Mouse (Mus musculus) lung, postnatal 36 days (tissue): ENCODE measurements around the gene Adra1d.

Experiments
- DNase-seq: peaks from one replicate; pipeline ENCODE4 v3.0.0; 2022; ENCODE audit warnings: mixed read lengths

Gene Adra1d

GRCm38 (mm10) chr2:131561891-131562585 is at the start of gene Adra1d:
TSS of gene Adra1d (minus strand) at chr2:131562283.
- no peak for DNase-seq

DNA sequence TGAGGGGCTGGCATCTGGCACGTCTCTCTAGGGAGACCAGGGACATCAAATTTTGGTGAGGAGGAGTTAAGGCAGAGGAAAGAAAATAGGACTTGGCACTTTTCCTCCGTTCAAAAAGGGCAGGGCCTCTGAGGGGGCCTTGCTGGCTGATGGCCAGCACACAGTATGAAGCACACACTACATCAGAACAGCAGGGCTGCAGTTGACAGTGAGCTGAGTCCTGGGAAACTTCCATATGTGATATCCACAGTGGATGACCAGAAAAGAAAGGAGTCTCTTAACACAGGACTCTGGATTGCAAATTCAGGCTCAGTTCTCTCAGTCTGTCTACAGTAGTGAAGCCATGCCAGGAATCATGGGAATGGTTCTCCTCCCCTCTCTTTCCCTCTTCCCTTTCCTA is 39.8 kb upstream of the Adra1d start:
- no peak for DNase-seq

- no peak for DNase-seq
These were observed 32.8 kb upstream of the Adra1d start for GRCm38 (mm10) chr2:131594871-131595270.

GRCm38 (mm10) chr2:131587521-131587920 is 25.4 kb upstream of the Adra1d start:
- no peak for DNase-seq

- no peak for DNase-seq
These were observed 19.4 kb upstream of the Adra1d start for GRCm38 (mm10) chr2:131581506-131581905.

GRCm38 (mm10) chr2:131562586-131563122 is 571 bp upstream of the Adra1d start:
- DNase-seq = peak; percentile 61

GRCm38 (mm10) chr2:131561344-131561870 is 676 bp downstream of the Adra1d start:
- DNase-seq = no peak

DNA sequence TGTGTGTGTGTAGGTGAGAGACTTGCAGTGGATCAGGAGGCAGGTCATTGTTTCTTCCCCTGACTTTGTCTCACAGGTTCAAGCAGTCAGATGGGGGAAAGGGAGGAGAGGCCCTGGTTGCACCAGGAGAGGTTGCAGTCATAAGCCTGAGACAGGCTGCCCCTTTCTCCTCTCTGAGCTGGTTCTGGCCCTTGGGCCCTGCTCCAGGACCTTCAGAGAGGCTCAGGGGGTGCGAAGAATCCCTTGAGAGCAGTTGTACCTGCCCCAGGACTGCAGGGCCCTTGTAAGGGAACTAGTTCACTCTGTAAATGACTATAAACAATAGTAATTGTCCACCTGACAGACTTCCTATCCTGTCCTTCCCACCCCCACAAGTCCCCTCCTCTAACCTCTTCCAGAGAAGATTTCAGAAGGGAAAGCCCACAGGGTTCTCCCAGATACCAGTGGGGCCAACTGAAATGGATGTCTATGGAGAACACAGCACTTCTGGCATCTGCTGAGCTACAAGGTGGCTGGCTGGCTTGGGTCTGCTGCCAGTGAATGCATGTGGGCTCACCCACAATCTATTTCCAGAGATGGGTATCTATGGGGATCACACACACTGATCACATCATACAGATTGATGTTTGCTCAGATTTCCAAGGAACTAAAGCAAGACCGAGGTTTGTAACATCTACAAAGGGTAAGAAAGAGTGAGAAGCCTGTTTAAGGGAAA is 1.7 kb downstream of the Adra1d start:
- DNase-seq = no peak

DNA sequence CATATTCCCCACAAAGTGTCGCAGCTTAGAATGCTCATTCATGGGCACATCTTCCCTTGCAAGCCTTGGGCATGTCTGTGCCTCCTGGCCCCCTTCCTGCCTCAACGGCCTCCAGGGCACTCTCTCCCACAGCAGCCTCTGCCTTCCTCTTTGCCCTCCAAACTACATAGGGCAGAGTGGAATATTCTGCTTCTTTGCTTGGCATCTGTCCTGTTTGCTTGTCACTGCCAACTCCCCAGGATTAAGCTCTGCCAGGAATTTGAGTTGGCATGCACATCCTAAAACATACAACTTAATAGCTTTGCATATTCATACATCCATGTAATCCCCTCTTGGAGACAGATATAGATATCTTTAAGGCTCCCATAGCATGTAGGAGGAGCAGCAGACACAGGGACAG is 4.2 kb downstream of the Adra1d start:
- no peak for DNase-seq

GRCm38 (mm10) chr2:131552736-131553400 is 9.2 kb downstream of the Adra1d start:
- DNase-seq = no peak

DNA sequence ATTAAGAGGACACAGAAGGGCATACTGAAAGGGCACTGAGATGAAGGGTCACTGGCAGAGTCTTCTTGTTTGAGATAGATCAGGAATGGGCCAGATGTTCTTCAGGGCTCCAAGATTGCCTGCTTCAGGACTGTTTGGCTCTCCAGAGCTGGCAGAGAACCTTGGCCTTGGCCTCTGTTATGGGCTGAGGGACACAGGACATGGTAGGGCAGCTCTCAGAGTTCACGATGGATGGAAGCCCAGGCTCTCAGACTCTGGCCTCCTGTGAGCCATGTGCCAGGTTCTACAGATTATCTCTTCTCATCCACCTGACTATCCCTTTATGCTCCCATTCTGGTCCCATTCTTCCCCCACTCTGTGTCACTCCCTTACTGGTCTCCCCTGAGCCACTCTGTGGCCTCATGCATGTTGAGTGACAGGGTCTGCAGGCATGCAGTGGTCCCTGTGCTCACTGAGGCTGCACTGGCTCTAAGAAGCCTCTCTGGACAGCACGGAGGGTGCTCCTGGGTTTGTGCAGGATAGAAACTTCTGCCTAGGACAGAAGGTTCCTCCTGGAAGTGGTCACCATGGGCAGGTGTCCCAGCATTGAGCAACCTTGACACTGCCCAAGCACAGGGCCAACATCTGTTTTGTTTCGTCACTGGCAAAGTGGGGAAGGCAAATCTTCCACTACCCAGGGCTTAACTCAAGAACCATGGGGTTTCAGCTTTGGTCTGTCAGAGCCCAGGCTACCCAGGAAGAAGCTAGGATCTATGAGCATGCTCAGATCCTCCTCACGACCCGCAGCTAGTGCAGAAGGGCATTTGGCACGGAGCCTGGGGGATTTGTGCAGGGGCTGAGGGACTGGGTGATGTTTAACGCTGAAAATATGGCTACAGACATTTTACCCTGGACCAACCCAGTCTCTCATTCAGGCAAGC is 10.1 kb downstream of the Adra1d start:
- no peak for DNase-seq

GRCm38 (mm10) chr2:131550906-131551305 is 11.2 kb downstream of the Adra1d start:
- DNase-seq = peak; percentile 15

- DNase-seq = no peak
These were observed 11.6 kb downstream of the Adra1d start for GRCm38 (mm10) chr2:131550474-131550873.

DNA sequence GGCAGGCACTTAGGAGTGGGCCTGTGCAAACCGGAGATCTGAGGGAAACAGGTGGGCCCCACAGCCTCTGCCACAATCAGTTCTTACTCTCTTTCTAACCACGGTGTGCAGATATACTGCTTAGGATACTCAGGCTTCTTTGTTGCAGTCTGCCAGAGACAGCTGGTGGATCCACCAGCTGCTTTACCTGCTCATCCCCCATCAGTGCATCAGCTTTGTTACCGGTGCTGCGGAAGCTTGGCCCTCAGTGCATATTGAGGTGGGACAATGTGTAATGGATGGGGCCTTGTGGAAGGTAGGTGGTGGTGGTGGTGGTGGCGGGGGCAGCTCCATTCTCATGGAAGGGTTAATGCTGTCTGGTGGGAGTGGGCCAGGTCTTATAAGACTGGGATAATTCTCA is 13.0 kb downstream of the Adra1d start:
- DNase-seq = no peak

DNA sequence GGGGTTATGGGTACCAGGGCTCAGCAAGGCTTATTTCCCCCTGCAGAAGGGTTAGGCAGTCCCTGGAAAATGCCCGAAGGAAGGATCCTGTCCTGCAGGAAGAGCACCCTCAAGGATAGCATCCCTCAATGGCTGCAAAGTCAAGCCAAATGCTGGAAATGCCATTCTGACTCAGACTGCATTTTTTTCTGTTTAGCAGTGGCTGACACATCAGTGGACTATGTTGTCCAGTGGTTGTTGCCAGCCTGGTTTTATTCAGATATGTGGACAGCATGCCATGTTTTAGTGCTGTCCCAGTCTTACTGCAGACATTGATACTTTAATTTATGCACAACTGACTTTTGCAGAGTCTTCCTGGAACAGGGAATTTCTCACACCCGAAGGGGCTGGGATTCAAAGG is 13.8 kb downstream of the Adra1d start:
- DNase-seq = no peak

DNA sequence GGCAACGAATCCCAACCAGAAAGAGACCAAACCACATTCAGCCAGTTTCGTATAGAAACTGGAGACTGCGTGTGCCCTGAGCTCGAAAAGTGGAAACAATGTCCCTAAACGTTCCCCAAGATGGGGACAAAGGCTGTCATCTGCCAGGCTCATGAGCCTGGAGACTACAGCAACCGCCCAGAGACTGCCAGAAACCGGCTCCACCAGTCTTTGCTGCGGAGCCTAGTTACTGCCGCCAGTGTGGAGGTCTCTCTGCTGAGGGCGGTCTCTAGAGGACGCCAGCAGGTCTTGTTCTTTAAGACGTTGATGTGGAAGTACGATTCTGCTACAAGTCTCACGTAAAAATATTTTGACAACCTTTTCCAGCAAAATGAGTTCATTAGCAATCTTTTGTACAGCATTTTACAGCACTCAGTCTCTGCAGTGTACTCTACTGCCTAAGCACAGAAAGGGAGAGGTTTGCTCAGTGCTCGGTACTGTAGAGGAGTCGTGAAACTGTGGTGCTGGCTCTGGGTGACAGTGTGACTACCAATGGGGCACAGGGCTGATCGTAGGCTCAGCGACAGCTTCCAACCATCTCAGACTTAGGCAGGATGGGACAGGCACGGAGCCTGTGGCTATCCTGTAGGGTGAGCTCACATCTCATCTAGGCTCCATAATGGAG is 15.2 kb downstream of the Adra1d start:
- no peak for DNase-seq

DNA sequence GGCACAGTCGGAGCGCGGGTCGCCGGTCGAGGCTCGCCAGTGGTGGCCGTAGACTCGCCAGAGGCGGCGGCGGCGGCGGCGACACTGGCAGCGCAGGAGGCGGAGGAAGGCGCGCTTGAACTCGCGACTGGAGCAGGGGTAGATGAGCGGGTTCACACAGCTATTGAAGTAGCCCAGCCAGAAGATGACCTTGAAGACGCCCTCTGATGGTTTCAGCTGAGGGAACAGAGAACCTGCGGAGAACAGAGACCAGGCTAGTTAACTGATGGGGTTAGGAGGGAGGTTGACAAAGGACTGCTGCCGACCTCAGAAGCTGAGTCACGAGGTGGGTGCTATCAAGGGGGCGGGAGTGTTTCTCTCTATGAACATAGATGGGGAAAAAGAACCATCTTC is 15.8 kb downstream of the Adra1d start:
- DNase-seq = no peak

DNA sequence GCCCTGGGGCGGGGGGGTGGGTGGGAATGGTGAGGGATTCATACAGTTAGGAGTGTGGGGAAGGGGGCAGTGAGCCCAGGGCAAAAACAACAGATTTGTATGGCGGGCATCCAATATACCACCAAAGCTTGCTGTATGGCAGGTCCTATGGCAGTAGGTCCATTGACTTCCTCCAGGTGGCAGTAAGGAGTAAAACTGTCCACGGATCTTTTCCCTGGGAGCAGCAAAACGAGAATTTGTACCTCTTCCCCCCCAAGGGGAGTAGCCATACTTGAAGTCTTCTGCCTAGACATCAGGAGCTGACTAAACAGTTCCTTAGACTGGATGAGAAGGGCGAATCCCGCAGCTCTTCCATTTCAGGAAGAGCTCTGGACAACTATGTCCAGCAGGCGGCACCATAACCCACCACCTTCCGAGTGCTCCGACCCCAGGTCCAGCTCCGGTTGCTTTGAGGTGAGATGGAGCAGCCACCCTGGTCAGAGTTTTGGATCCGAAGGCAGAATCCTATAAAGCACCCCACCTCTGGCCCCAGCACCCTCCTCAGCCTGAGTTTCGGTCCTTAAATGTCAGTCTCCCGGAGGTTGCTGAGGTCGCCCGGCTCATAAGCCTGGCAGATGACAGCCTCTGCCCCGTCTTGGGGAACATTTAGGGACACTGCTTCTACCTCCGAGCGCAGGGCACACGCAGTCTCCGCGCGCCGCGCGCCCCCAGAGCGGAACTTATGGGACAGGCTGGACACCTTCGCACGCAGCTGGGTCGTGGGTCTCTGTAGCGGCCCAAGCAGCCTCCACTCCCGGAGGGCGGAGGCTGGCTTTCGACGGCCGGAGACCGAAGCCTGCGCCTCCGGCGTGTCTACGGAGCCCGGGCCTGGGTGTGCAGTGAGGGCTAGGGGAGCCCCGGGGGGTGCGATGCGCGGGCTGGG is 16.4 kb downstream of the Adra1d start:
- DNase-seq = peak; percentile 63

DNA sequence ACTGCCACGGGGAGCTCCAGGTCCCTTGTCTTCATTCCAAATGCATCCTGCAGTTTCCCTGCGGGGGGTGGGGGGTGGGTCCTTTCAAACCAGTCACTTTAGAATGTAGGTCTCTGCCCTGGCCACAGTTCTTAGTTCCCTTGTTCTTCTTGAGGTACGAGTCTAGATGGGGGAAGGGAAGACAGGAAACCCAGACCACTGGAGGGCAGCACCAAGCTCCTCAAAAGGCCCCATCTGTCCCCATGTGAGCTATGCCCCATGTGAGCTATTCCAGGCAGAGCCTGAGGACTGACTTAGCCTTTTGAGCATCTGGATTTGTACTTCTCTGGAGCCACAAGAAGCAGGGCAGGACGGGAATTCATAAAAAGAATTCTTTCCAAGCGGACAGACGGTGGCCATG is 19.6 kb downstream of the Adra1d start:
- DNase-seq = peak; percentile 16

GRCm38 (mm10) chr2:131541686-131542085 is 20.4 kb downstream of the Adra1d start:
- no peak for DNase-seq

DNA sequence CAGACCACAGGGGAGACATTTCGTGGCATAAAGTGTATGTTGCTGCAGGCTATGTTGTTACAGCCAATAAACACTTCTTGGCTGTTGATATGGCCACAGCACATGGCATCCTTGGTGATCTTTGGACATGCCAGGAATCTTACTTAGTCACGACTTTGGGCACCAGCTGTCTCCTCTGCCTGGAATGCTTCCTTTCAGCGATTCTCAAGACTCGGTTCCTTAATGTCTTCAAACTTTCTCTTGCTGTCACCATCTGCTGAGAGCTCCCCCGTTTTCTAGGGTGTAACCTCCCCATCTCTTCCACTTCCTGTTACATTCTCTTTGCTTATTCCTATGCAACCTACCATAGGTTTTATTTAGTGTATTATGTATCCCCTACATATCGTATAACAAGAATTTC is 22.3 kb downstream of the Adra1d start:
- DNase-seq = no peak
